Mouse (Mus musculus) neural tube, embryonic 14.5 days (tissue): Measurements from ENCODE around the gene Atxn1l. TPM values are rescaled to one million over a fixed set of nuclear protein-coding genes. Genes with fewer than 3 reads are reported as not detected.

ENCODE experiments used
- ATAC-seq: fragments of 200-750 bp; cut with Nextera tagmentation; 2 replicates; pipeline ENCODE4 v1.8.0; 2017; ENCODE audit warnings: low read depth, mild to moderate bottlenecking, moderate TSS enrichment, moderate library complexity
- H3K27ac ChIP-seq: fragments of 300-500 bp; sonication (generic); 2 replicates; pipeline ENCODE4 v1.5.1; 2014; ENCODE audit warnings: low read depth, mild to moderate bottlenecking, control low read depth, low read length, moderate library complexity, mixed read lengths
- H3K27me3 ChIP-seq: fragments of 300-500 bp; sonication (generic); 2 replicates; pipeline ENCODE4 v1.6.1; 2014; ENCODE audit warnings: low read length; ENCODE audit not compliant: control insufficient read depth, insufficient read depth
- H3K36me3 ChIP-seq: fragments of 300-500 bp; sonication (generic); 2 replicates; pipeline ENCODE4 v1.6.1; 2014; ENCODE audit warnings: low read length, mixed read lengths; ENCODE audit not compliant: control insufficient read depth, insufficient read depth
- H3K4me1 ChIP-seq: fragments of 300-500 bp; sonication (generic); 2 replicates; pipeline ENCODE4 v1.6.1; 2014; ENCODE audit warnings: low read length; ENCODE audit not compliant: control insufficient read depth, insufficient read depth
- H3K4me2 ChIP-seq: fragments of 300-500 bp; sonication (generic); 2 replicates; pipeline ENCODE4 v1.6.1; 2014; ENCODE audit warnings: mild to moderate bottlenecking, low read depth, low read length, control low read depth
- H3K4me3 ChIP-seq: fragments of 300-500 bp; sonication (generic); 2 replicates; pipeline ENCODE4 v1.5.1; 2014; ENCODE audit warnings: low read depth, low read length, control low read depth, mixed read lengths
- H3K9ac ChIP-seq: fragments of 300-500 bp; sonication (generic); replicated peaks from 2 replicates; pipeline ENCODE4 v1.6.1; 2014; ENCODE audit warnings: low read depth, mild to moderate bottlenecking, control low read depth, low read length, mixed read lengths
- H3K9me3 ChIP-seq: fragments of 300-500 bp; sonication (generic); 2 replicates; pipeline ENCODE4 v1.6.1; 2016; ENCODE audit warnings: low read length; ENCODE audit not compliant: control insufficient read depth
- WGBS: fragments of 180-500 bp; shearing (Covaris S2); extraction: QIAGEN DNeasy Blood & Tissue Kit; methylation state at CpG from one replicate; pipeline ENCODE4 v1.1.7; 2014; 5-methylcytosine and 5-hydroxymethylcytosine counted together
- polyA plus RNA-seq: library from polyadenylated mRNA; unstranded; fragments of >200 nt; fragmentation: Nextera tagmentation; extraction: Ambion mirVana; gene quantifications from 2 replicates; pipeline ENCODE4 v1.2.1, GENCODE M21; 2014

Gene Atxn1l
- polyA plus RNA-seq, 1 experiment from 2014 or later: 3.7 TPM

GRCm38 (mm10) chr8:109706874-109707237 is 30.7 kb downstream of the Atxn1l start:
- no peak for ATAC-seq
- Histone ChIP-seq H3K9ac (peak overlapping the region; percentile 99; the same call in 1 of the 2 replicates), H3K4me1 (peaks cover 23% of the 10 kb centered on the region), H3K27ac (no peak overlapping the region), H3K4me2 (peak overlapping the region; percentile 91), H3K4me3 (peak overlapping the region; percentile 99), H3K27me3 (no peaks in the 10 kb centered on the region), H3K36me3 (peaks cover 40% of the 10 kb centered on the region), H3K9me3 (no peaks in the 10 kb centered on the region)
- 17% methylated on average over 2 of the region's 2 CpGs for WGBS

- peak overlapping the region; percentile 99 for H3K9ac ChIP-seq
- ATAC-seq: peak; percentile 52
- H3K36me3 ChIP-seq: peaks cover 34% of the 10 kb centered on the region
- H3K9me3 ChIP-seq: no peaks in the 10 kb centered on the region
- H3K4me1 ChIP-seq: peaks cover 23% of the 10 kb centered on the region
- H3K27ac ChIP-seq: peak overlapping the region; percentile 97
- H3K4me3 ChIP-seq: peak overlapping the region; percentile 99
- WGBS: 1% methylated on average over 25 of the region's 30 CpGs
- no peaks in the 10 kb centered on the region for H3K27me3 ChIP-seq
- H3K4me2 ChIP-seq: peak overlapping the region; percentile 91
These were observed 31.3 kb downstream of the Atxn1l start for GRCm38 (mm10) chr8:109706076-109706873.

DNA sequence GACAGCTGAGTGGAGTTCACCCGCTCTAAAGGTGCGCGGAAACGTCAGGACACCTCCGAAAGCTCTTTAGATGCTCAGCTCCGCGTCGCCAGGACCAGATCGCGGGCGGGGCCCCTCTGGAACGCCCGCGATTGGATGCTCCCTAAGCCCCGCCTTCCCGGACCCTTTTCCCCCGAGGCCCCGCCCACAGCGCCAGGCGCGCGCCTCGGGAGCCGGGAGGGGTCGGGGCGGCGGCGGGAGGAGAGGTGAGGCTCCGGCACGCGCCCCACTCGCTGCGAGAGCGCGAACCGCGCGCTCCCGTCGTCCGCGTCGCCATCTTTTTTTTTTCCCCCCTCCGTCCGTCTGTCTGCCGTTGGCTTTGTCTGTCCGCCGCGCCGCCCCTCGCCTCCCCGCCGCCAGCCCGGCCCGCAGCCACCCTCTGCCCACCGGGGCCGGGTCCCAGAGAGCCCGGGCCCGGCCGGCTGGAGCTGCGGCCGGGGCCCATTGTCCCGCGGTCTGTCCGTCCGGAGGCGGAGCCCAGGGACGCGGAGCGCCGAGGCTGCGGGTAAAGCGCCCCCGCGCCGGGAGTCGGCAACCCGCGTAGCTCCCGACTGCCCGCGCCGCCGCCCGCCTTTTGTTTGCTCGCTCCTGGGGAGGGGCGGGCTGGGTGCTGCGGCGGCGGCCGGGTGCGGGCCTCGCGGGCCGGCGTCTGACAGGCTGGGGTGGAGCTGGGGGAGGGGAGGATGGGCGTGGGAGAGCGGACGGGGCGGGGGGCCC is 32.0 kb downstream of the Atxn1l start, which contains the start of gene Zfp821:
Gene Zfp821, plus strand, starts transcription at position 227 of the 756 bp plus-strand sequence.
- peak; percentile 83 for ATAC-seq
- Histone ChIP-seq H3K36me3 (peaks cover 26% of the 10 kb centered on the region), H3K27me3 (no peaks in the 10 kb centered on the region), H3K4me3 (peak within 1 kb of the TSS; percentile 99), H3K4me1 (peaks cover 23% of the 10 kb centered on the region), H3K27ac (peak within 1 kb of the TSS; percentile 97), H3K9ac (peak within 1 kb of the TSS; percentile 99), H3K4me2 (peak within 1 kb of the TSS; percentile 91), H3K9me3 (no peaks in the 10 kb centered on the region)
- under 1% methylated on average over 69 of the region's 100 CpGs for WGBS

- ATAC-seq: peak; percentile 21
- no peaks in the 10 kb centered on the region for H3K27me3 ChIP-seq
- peaks cover 23% of the 10 kb centered on the region for H3K4me1 ChIP-seq
- 11% methylated on average over 24 of the region's 24 CpGs for WGBS
- no peaks in the 10 kb centered on the region for H3K9me3 ChIP-seq
- peak overlapping the region; percentile 73 for H3K4me2 ChIP-seq
- H3K27ac ChIP-seq: peak overlapping the region; percentile 97
- peak overlapping the region; percentile 99; the same call in 1 of the 2 replicates for H3K9ac ChIP-seq
- H3K36me3 ChIP-seq: peaks cover 19% of the 10 kb centered on the region
- H3K4me3 ChIP-seq: peak overlapping the region; percentile 99
These were observed 32.8 kb downstream of the Atxn1l start for GRCm38 (mm10) chr8:109704565-109705319.

DNA sequence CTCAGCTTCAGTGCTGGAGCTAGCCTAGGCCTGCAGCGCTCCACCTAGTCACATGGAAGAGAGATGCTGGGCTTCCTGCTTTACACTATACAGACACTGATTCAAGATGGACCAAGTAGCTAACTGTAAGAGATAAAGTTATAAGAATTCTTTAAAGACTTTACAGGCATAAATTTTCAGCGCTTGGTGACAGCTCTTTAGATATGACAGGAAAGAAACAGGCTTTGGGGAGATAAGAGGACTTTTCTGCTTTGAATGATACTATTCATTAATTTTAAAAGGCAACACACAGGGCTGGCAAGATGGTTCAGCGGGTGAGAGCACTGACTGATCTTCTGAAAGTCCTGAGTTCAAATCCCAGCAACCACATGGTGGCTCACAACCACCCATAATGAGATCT is 39.1 kb downstream of the Atxn1l start:
- Histone ChIP-seq H3K27ac (no peak overlapping the region), H3K4me3 (no peak overlapping the region), H3K4me2 (no peak overlapping the region), H3K4me1 (peaks cover 3% of the 10 kb centered on the region; the same call in 1 of the 2 replicates), H3K9me3 (no peaks in the 10 kb centered on the region), H3K9ac (no peak overlapping the region), H3K36me3 (no peaks in the 10 kb centered on the region), H3K27me3 (no peaks in the 10 kb centered on the region)
- WGBS: 82% methylated on average over 3 of the region's 3 CpGs
- no peak for ATAC-seq

DNA sequence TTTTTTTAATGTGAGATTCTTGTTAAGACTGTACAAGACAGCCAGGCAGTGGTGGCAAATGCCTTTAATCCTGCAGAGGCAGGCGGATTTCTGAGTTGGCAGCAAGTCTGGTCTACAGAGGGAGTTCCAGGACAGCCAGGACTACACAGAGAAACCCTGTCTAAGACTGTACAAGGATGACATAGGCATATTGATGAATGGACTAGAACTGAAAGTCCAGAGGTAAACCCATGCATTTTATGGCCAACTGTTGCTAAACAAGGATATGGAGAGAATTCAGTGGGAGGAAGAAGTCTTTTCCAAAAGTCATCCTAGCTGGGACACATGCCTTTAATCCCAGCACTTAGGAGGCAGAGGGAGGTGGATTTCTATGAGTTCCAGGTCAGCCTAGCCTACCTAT is 39.8 kb downstream of the Atxn1l start:
- Histone ChIP-seq H3K27me3 (no peaks in the 10 kb centered on the region), H3K4me2 (no peak overlapping the region), H3K9ac (no peak overlapping the region), H3K9me3 (no peaks in the 10 kb centered on the region), H3K27ac (no peak overlapping the region), H3K4me1 (peaks cover 3% of the 10 kb centered on the region; the same call in 1 of the 2 replicates), H3K36me3 (no peaks in the 10 kb centered on the region), H3K4me3 (no peak overlapping the region)
- WGBS: 69% methylated on average over 1 of the region's 1 CpGs
- no peak for ATAC-seq

- peaks cover 19% of the 10 kb centered on the region; the same call in 1 of the 2 replicates for H3K4me1 ChIP-seq
- no peak overlapping the region for H3K9ac ChIP-seq
- no peaks in the 10 kb centered on the region for H3K27me3 ChIP-seq
- peak overlapping the region; percentile 68; the same call in 1 of the 2 replicates for H3K4me2 ChIP-seq
- H3K4me3 ChIP-seq: no peak overlapping the region
- no peak for ATAC-seq
- 48% methylated on average over 6 of the region's 6 CpGs for WGBS
- no peak overlapping the region for H3K27ac ChIP-seq
- no peaks in the 10 kb centered on the region for H3K36me3 ChIP-seq
- H3K9me3 ChIP-seq: no peaks in the 10 kb centered on the region
These were observed 43.4 kb downstream of the Atxn1l start for GRCm38 (mm10) chr8:109694154-109694553.

DNA sequence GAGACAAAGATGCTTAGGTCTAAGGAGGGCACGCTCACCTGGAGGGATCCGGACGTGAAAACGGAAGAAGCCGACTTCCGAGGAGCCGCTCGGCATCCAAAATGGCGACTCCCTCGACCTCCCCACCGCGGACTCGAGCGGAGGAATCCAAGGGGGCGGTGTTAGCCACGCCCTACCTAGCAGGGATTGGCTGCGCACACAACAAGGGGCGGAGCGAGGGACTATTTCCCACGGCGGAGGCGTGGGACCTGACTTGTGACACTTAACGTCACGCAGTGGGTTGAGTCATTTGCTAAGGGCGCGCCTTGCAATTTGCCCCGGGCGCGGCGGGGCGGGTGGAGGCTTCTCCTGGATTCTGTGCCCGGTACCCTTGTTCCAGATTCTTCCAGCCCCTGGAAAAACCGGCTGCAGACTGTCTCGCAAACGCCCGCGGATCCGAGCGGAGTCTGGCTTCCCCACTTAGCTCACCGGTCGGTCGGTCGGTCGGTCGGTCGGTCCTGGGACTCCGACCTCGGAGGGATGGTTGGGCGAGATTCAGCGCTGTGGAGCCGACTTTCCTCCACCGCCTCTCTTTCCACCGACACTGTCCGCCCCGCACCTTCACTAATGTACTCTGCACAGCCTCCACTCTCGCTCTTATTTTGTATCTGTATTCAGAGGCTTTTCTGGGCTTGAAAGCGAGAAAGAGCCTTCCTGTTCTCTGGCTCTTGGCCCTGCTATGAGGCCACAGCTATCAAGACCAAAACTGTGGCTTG is 44.2 kb downstream of the Atxn1l start, which contains the start of gene Ist1:
Gene Ist1, minus strand, starts transcription at position 115 of the 755 bp plus-strand sequence.
- under 1% methylated on average over 57 of the region's 57 CpGs for WGBS
- Histone ChIP-seq H3K9me3 (no peaks in the 10 kb centered on the region), H3K36me3 (no peaks in the 10 kb centered on the region), H3K27me3 (no peaks in the 10 kb centered on the region), H3K4me1 (peaks cover 19% of the 10 kb centered on the region; the same call in 1 of the 2 replicates), H3K4me2 (peak within 1 kb of the TSS; percentile 83), H3K4me3 (peak within 1 kb of the TSS; percentile 70), H3K9ac (peak within 1 kb of the TSS; percentile 83), H3K27ac (peak within 1 kb of the TSS; percentile 90)
- peak; percentile 96 for ATAC-seq
